Mouse (Mus musculus) gastrocnemius, postnatal 4 days (tissue): ENCODE data around the gene Nfkbid. TPM values are rescaled to one million over a fixed set of nuclear protein-coding genes. Genes with fewer than 3 reads are reported as not detected.
"Not testable (repeated sequence)": the region's sequence is repeated elsewhere in the genome, so short reads cannot be mapped to it uniquely, and the experiment has no call there.

Source experiments
- DNase-seq, 2 experiments: peaks; one replicate each; pipeline ENCODE4 v3.0.0; 2021 to 2022; ENCODE audit warnings: low spot score in 2 of 2, mixed read lengths in 2 of 2
- total RNA-seq, 2 experiments: library from RNA; stranded (reverse); gene quantifications; 2 replicates each; pipeline ENCODE4 v1.2.3; 2021

Nfkbid gene
- total RNA-seq, 2 experiments from 2014 or later = 0.56 to 0.67 TPM

- no peak for DNase-seq
Measured at GRCm38 (mm10) chr7:30463568-30463967, 42.0 kb downstream of the Nfkbid start.

DNA sequence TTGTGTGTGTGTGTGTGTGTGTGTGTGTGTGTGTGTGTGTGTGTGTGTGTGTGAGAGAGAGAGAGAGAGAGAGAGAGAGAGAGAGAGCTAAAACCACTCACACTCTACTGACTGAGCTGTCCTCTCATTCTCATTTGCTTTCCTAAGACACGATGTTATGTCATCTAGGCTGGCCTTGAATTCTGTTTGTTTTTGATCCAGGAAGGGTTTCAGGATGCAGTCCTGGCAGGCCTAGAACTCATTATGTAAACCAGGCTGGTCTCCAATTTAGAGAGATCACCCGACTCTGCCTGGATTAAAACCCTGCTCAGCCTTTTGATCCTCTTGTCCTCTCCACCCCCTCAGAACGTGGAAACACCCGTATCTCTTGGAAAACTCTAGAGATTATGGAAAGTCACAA lies 42.5 kb downstream of the Nfkbid start:
- DNase-seq = no peak

DNA sequence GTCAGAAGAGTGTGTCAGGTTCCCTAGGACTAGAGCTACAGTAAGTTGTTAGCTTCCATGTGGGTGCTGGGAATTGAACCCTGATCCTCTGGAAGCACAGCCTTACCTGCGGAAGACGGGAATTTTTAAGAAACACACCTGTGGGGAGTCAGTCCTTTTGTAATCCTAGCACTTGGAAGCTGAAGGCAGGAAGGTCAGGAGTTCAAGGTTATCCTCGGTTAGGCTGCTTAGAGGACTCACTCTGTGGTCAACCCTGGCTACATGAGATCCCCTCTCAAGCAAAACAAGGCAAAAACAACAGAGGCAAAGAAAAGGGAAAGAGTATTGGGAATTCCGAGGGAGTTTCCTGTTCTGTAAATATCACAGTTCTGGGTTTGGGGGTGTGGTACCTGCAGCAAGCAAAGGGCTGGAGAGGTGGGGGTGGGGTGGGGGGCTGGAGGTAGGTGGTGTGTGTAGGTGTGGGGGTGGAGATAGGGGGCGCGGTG lies 43.3 kb downstream of the Nfkbid start:
- DNase-seq = no peak

- DNase-seq = no peak
Measured at GRCm38 (mm10) chr7:30472411-30472810, 50.9 kb downstream of the Nfkbid start.

DNA sequence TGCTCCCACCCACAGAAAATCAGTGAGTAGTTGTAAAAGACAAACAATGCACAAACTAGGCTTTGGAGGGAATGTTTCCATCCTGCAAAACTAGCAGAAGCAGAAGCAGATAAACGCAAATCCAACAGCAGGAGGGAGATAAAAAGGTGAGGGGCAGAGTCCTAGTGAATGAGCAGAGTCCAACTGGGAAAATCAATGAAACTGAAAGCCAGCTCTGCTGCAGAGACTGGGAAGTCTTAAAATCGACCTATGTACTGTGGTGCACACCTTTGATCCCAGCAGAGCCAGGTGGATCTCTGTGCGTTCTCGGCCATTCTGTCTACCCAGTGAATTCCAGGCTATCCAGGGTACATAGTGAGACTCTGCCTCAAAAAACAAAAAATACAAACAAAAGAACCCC lies 53.5 kb downstream of the Nfkbid start:
- DNase-seq = no peak

DNA sequence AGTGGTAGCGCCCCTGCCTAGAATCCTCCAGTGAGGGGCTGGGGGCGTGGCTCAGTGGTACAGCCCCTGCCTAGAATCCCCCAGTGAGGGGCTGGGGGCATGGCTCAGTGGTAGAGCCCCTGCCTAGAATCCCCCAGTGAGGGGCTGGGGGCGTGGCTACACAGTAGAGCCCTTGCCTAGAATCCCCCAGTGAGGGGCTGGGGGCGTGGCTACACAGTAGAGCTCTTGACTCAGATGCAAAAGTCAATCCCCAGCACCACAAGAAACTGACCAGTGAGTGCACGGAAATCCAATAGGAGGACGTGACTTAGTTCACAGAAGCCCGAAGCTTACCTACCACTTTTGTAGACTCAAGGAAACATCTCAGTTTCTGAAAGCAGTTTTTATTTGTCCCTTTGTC lies 54.6 kb downstream of the Nfkbid start:
- not testable (repeated sequence) for DNase-seq

GRCm38 (mm10) chr7:30477415-30478381 lies 56.2 kb downstream of the Nfkbid start:
- DNase-seq = no peak

Other genes with a start within 250 kb of the Nfkbid start
- 100 to 1,000 TPM; 268 to 275 TPM for gene Cox7a1, start 237.6 kb upstream of the Nfkbid start, total RNA-seq
- gene Capns1, start 222.9 kb upstream of the Nfkbid start, total RNA-seq = 100 to 1,000 TPM; 272 to 284 TPM
- gene Polr2i, start 189.8 kb upstream of the Nfkbid start, total RNA-seq = 10 to 100 TPM; 91.6 to 94.0 TPM
- 10 to 100 TPM; 62.5 to 64.9 TPM for gene Tbcb, start 189.5 kb upstream of the Nfkbid start, total RNA-seq
- gene Ovol3, start 186.0 kb upstream of the Nfkbid start, total RNA-seq = under 1 TPM; 0.78 TPM
- gene Thap8, start 141.6 kb upstream of the Nfkbid start, total RNA-seq = under 1 TPM; 0.29 to 0.96 TPM
- 1 to 10 TPM; 5.5 to 7.4 TPM for gene Wdr62, start 141.3 kb upstream of the Nfkbid start, total RNA-seq
- 10 to 100 TPM; 29.8 to 42.1 TPM for gene Clip3, start 130.0 kb upstream of the Nfkbid start, total RNA-seq
- 10 to 100 TPM; 25.0 to 26.5 TPM for gene Alkbh6, start 113.0 kb upstream of the Nfkbid start, total RNA-seq
- gene Syne4, start 106.9 kb upstream of the Nfkbid start, total RNA-seq = 1 to 10 TPM; 2.5 to 3.8 TPM
- 1 to 10 TPM; 1.2 to 1.4 TPM for gene E130208F15Rik, start 100.0 kb upstream of the Nfkbid start, total RNA-seq
- 10 to 100 TPM; 12.0 to 13.2 TPM for gene Sdhaf1, start 97.8 kb upstream of the Nfkbid start, total RNA-seq
- 1 to 10 TPM; 3.3 to 3.8 TPM for gene Lrfn3, start 59.0 kb upstream of the Nfkbid start, total RNA-seq
- 10 to 100 TPM; 24.9 to 33.3 TPM for gene Tyrobp, start 8.0 kb upstream of the Nfkbid start, total RNA-seq
- gene Hcst, start 1.9 kb upstream of the Nfkbid start, total RNA-seq = under 1 TPM in 1 of 2 experiments, not detected in 1; 0.74 TPM
- gene Aplp1, start 23.8 kb downstream of the Nfkbid start, total RNA-seq = 1 to 10 TPM; 3.5 to 4.2 TPM
- gene Kirrel2, start 36.0 kb downstream of the Nfkbid start, total RNA-seq = under 1 TPM; 0.39 to 0.93 TPM
- not detected for gene Nphs1, start 36.6 kb downstream of the Nfkbid start, total RNA-seq
- under 1 TPM in 1 of 2 experiments, not detected in 1; 0.44 TPM for gene Prodh2, start 71.9 kb downstream of the Nfkbid start, total RNA-seq
- gene Arhgap33, start 113.3 kb downstream of the Nfkbid start, total RNA-seq = 1 to 10 TPM; 9.6 to 9.8 TPM
- 100 to 1,000 TPM; 182 to 186 TPM for gene Hspb6, start 130.4 kb downstream of the Nfkbid start, total RNA-seq
- 10 to 100 TPM; 10.1 to 10.4 TPM for gene Proser3, start 130.6 kb downstream of the Nfkbid start, total RNA-seq
- 10 to 100 TPM; 17.3 to 18.6 TPM for gene Lin37, start 138.1 kb downstream of the Nfkbid start, total RNA-seq
- 10 to 100 TPM; 55.6 to 62.4 TPM for gene U2af1l4, start 141.6 kb downstream of the Nfkbid start, total RNA-seq
- gene Gm49396, start 141.6 kb downstream of the Nfkbid start, total RNA-seq = 1 to 10 TPM; 2.6 to 2.9 TPM
- gene Psenen, start 141.9 kb downstream of the Nfkbid start, total RNA-seq = 100 to 1,000 TPM in 1 of 2 experiments, 10 to 100 TPM in 1; 87.0 to 103 TPM
- gene Igflr1, start 143.7 kb downstream of the Nfkbid start, total RNA-seq = 1 to 10 TPM; 1.5 to 1.7 TPM
- gene Kmt2b, start 167.0 kb downstream of the Nfkbid start, total RNA-seq = 10 to 100 TPM; 34.0 to 34.2 TPM
- gene Zbtb32, start 177.2 kb downstream of the Nfkbid start, total RNA-seq = not detected
- under 1 TPM; 0.32 to 0.67 TPM for gene Upk1a, start 191.1 kb downstream of the Nfkbid start, total RNA-seq
- 1,000 to 10,000 TPM; 1,025 to 1,032 TPM for gene Cox6b1, start 204.4 kb downstream of the Nfkbid start, total RNA-seq
- gene Etv2, start 214.1 kb downstream of the Nfkbid start, total RNA-seq = not detected
- gene Rbm42, start 228.6 kb downstream of the Nfkbid start, total RNA-seq = 10 to 100 TPM; 54.6 to 56.2 TPM
- 10 to 100 TPM in 1 of 2 experiments, 1 to 10 TPM in 1; 7.1 to 10.4 TPM for gene Haus5, start 243.3 kb downstream of the Nfkbid start, total RNA-seq
- gene Pmis2, start 249.9 kb downstream of the Nfkbid start, total RNA-seq = not detected